Mouse (Mus musculus) midbrain, postnatal 0 days (tissue): ENCODE results near the gene Elmo2. TPM values are rescaled to one million over a fixed set of nuclear protein-coding genes. Genes with fewer than 3 reads are reported as not detected.

Experiments used
- ATAC-seq: fragments of 200-750 bp; cut with Nextera tagmentation; 2 replicates; pipeline ENCODE4 v1.8.0; 2017; ENCODE audit warnings: moderate number of reproducible peaks, mild to moderate bottlenecking, moderate TSS enrichment, moderate library complexity; ENCODE audit not compliant: low FRiP score
- DNase-seq: peaks from one replicate; pipeline ENCODE4 v3.0.0-alpha.2; 2015; ENCODE audit warnings: low spot score
- H3K27ac ChIP-seq: fragments of 300-500 bp; sonication (generic); 2 replicates; pipeline ENCODE4 v1.5.1; 2014; ENCODE audit warnings: low read depth, mild to moderate bottlenecking, low read length, mixed read lengths
- H3K27me3 ChIP-seq: fragments of 300-500 bp; sonication (generic); 2 replicates; pipeline ENCODE4 v1.6.1; 2014; ENCODE audit warnings: low read length, control low read depth, mixed read lengths; ENCODE audit not compliant: insufficient read depth
- H3K36me3 ChIP-seq: fragments of 300-500 bp; sonication (generic); 2 replicates; pipeline ENCODE4 v1.6.1; 2014; ENCODE audit warnings: low read length, control low read depth, mixed read lengths; ENCODE audit not compliant: insufficient read depth
- H3K4me1 ChIP-seq: fragments of 300-500 bp; sonication (generic); 2 replicates; pipeline ENCODE4 v1.6.1; 2014; ENCODE audit warnings: mild to moderate bottlenecking, control low read depth, antibody characterized with exemption, low read length, mixed read lengths; ENCODE audit not compliant: insufficient read depth
- H3K4me2 ChIP-seq: fragments of 300-500 bp; sonication (generic); 2 replicates; pipeline ENCODE4 v1.6.1; 2014; ENCODE audit warnings: low read depth, mild to moderate bottlenecking, low read length, mixed read lengths; ENCODE audit not compliant: poor library complexity, severe bottlenecking
- H3K4me3 ChIP-seq: fragments of 300-500 bp; sonication (generic); 2 replicates; pipeline ENCODE4 v1.5.1; 2014; ENCODE audit warnings: low read depth, mild to moderate bottlenecking, low read length, moderate library complexity
- H3K9ac ChIP-seq: fragments of 300-500 bp; sonication (generic); replicated peaks from 2 replicates; pipeline ENCODE4 v1.6.1; 2014; ENCODE audit warnings: mild to moderate bottlenecking, low read length, moderate library complexity, mixed read lengths; ENCODE audit not compliant: poor library complexity, severe bottlenecking
- H3K9me3 ChIP-seq: fragments of 300-500 bp; sonication (generic); 2 replicates; pipeline ENCODE4 v1.6.1; 2016; ENCODE audit warnings: low read length, control low read depth
- CTCF ChIP-seq: IDR thresholded peaks from 2 replicates; pipeline ENCODE4 v1.5.1; 2016; ENCODE audit warnings: antibody characterized with exemption, mild to moderate bottlenecking
- WGBS: fragments of 180-500 bp; shearing (Covaris S2); extraction: QIAGEN DNeasy Blood & Tissue Kit; methylation state at CpG from one replicate; pipeline ENCODE4 v1.1.7; 2014; 5-methylcytosine and 5-hydroxymethylcytosine counted together
- polyA plus RNA-seq: library from polyadenylated mRNA; unstranded; fragments of >200 nt; fragmentation: Nextera tagmentation; extraction: Ambion mirVana; gene quantifications from 2 replicates; pipeline ENCODE4 v1.2.1, GENCODE M21; 2015
- total RNA-seq: library from RNA; depleted of rRNA; stranded (reverse); fragments of >200 nt; gene quantifications from 2 replicates; pipeline ENCODE4 v1.2.3, GENCODE M21; 2014

Gene Elmo2
- total and polyA plus RNA-seq, 2 experiments from 2014 or later, result 77.2 to 99.4 TPM

- no peaks in the 10 kb centered on the region; the same call in 1 of the 2 replicates for H3K36me3 ChIP-seq
- TF ChIP-seq CTCF, result no peak
- H3K27me3 ChIP-seq, result no peaks in the 10 kb centered on the region
- H3K4me2 ChIP-seq, result no peak overlapping the region
- no peaks in the 10 kb centered on the region for H3K9me3 ChIP-seq
- WGBS, result 40% methylated on average over 7 of the region's 7 CpGs
- H3K27ac ChIP-seq, result peak overlapping the region; percentile 43
- DNase-seq, result no peak
- no peak for ATAC-seq
- H3K9ac ChIP-seq, result no peak overlapping the region
- peaks cover 30% of the 10 kb centered on the region for H3K4me1 ChIP-seq
- H3K4me3 ChIP-seq, result no peak overlapping the region
These were observed 55.4 kb downstream of the Elmo2 start for GRCm38 (mm10) chr2:165270858-165271257.

DNA sequence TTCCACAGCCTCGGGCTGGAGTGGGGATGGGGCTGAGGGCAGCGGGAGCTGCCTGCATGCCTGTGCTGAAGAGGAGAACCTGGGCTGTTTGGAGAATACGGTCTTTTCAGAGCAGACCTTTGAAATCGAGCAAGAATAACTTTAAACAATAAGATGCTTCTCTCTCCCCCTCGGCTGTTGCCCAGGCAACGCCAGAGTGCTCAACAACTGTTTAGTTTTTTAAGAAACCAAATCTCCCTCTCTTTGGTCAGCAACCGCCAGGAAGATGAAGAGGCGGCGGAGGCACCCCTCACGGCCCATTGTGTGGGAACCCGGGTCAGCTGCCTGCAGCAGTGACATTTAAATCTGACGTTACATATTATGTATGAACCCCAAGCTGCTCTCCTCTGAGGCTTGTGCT, 59.5 kb downstream of the Elmo2 start:
- Histone ChIP-seq H3K9ac (no peak overlapping the region), H3K4me3 (no peak overlapping the region), H3K27ac (peak overlapping the region; percentile 67), H3K4me1 (peaks cover 28% of the 10 kb centered on the region), H3K4me2 (peak overlapping the region; percentile 12; the same call in 1 of the 2 replicates), H3K27me3 (no peaks in the 10 kb centered on the region), H3K9me3 (no peaks in the 10 kb centered on the region), H3K36me3 (no peaks in the 10 kb centered on the region)
- DNase-seq, result no peak
- TF ChIP-seq CTCF, result no peak
- ATAC-seq, result peak; percentile 29; the same call in 1 of the 2 replicates
- WGBS, result 2% methylated on average over 12 of the region's 12 CpGs

DNA sequence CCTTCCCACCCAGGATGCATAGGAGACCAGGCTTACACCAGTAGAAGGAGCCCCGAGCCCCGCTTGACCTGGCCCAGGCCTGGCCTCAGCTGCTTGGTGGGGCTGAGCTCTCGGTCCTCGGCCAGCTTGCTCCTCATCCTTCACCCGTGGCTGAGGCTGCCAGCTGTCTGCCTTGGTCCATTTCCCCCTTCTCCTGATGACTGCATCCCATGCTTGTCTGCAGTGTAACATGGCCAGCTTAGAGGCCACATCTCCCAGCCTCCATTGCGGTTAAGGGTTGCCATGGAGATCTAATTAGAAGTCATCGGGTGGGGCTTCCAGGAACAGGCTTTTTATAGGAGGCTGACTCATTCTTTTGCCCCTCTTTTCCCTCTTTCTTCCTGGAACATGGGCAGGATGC, 62.4 kb downstream of the Elmo2 start:
- DNase-seq (peak; percentile 69), ATAC-seq (0 out of 2 replicates have a peak, but pooled peaks have one; percentile 31)
- TF ChIP-seq CTCF, result no peak
- H3K4me3 ChIP-seq, result no peak overlapping the region
- 39% methylated on average over 7 of the region's 7 CpGs for WGBS
- no peaks in the 10 kb centered on the region for H3K9me3 ChIP-seq
- no peak overlapping the region for H3K27ac ChIP-seq
- no peaks in the 10 kb centered on the region for H3K36me3 ChIP-seq
- peaks cover 21% of the 10 kb centered on the region for H3K4me1 ChIP-seq
- no peak overlapping the region for H3K4me2 ChIP-seq
- no peak overlapping the region for H3K9ac ChIP-seq
- H3K27me3 ChIP-seq, result no peaks in the 10 kb centered on the region

- 69% methylated on average over 18 of the region's 18 CpGs for WGBS
- Histone ChIP-seq H3K4me3 (no peak overlapping the region), H3K9ac (0 out of 2 replicates have a peak overlapping the region, but pooled peaks have one; percentile 5), H3K4me2 (no peak overlapping the region), H3K27ac (no peak overlapping the region), H3K27me3 (no peaks in the 10 kb centered on the region), H3K36me3 (no peaks in the 10 kb centered on the region), H3K9me3 (no peaks in the 10 kb centered on the region), H3K4me1 (peaks cover 21% of the 10 kb centered on the region)
- DNase-seq (no peak), ATAC-seq (no peak)
- 0 out of 2 replicates have a peak, but pooled peaks have one; percentile 13 for TF ChIP-seq CTCF
These were observed 63.8 kb downstream of the Elmo2 start for GRCm38 (mm10) chr2:165262274-165262990.

GRCm38 (mm10) chr2:165259859-165260258, 66.4 kb downstream of the Elmo2 start:
- no peak overlapping the region for H3K4me3 ChIP-seq
- no peak overlapping the region for H3K27ac ChIP-seq
- H3K27me3 ChIP-seq, result no peaks in the 10 kb centered on the region
- no peaks in the 10 kb centered on the region for H3K36me3 ChIP-seq
- DNase-seq, result no peak
- ATAC-seq, result no peak
- TF ChIP-seq CTCF, result no peak
- H3K4me1 ChIP-seq, result peaks cover 16% of the 10 kb centered on the region
- H3K9ac ChIP-seq, result no peak overlapping the region
- H3K9me3 ChIP-seq, result no peaks in the 10 kb centered on the region
- WGBS, result 76% methylated on average over 8 of the region's 8 CpGs
- H3K4me2 ChIP-seq, result no peak overlapping the region

DNA sequence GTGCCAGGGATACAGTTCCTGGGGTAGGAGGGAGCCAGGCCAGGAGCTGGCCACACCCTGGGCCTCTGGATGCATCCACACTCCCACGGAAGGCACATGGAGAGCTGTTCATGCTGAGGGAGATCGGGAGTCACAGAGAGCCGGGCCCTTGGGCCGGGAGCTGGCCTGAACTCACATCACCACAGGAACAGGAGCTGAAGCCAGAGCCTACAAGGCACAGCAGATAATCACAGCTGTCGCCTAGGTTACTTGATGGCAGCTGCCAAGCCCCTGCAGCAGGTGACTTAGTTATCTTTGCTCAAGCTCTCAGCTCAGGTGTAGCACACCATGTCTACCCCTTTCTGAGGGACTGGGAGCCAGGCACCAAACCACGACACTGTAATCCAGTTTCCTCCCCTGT, 68.0 kb downstream of the Elmo2 start:
- no peak for TF ChIP-seq CTCF

More for the DNA sequence above, 68.0 kb downstream of the Elmo2 start:
- 73% methylated on average over 6 of the region's 6 CpGs for WGBS
- Histone ChIP-seq H3K4me1 (peaks cover 12% of the 10 kb centered on the region), H3K9ac (no peak overlapping the region), H3K27me3 (no peaks in the 10 kb centered on the region), H3K27ac (no peak overlapping the region), H3K9me3 (no peaks in the 10 kb centered on the region), H3K4me2 (no peak overlapping the region), H3K4me3 (no peak overlapping the region), H3K36me3 (no peaks in the 10 kb centered on the region)
- DNase-seq (no peak), ATAC-seq (no peak)
